21 mouse cellular contexts compared by ENCODE assay signal in the genomic region with DNA sequence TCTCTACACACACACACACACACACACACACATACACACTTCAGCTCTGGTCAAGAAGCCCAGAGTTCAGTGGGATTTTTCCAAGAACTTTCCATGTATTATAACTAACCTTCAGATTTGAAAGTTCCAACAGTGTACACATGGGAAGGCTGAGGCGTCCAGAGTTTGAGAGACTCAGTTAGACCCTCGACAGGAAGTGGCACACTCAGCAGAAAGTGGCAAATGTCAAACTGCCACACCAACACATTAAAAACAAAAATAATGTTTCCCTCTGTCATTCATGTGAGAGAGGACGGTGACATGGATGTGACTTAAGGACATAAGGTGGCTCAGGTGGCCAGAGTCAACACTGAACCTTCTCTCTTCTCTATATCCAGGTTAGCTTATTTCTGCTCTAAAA. TPM values are rescaled to one million over a fixed set of nuclear protein-coding genes. Genes with fewer than 3 reads are reported as not detected.
DNase-seq lines count a peak whose midpoint lies in the region; ATAC-seq lines count a peak whose summit lies in the region.
"Had no signal": no experiment of that assay in that cellular context is flagged by ENCODE, and none has a peak within 500 bp of the region (broad histone marks: within the 10 kb centered on the region; RNA-seq: fewer than 3 reads in every experiment).

No protein-coding gene starts in this region.

- DNase-seq in thymus, postnatal 0 days (ENCODE audit: low spot score), result peak; percentile 14
- no peak for DNase-seq in thymus, postnatal 10 days (ENCODE audit: low spot score in 2 of 2)
- peak; percentile 15 for DNase-seq in CD4-positive helper T cell, adult 2 months (ENCODE audit: low read depth, low spot score)
- DNase-seq in induced T-regulatory cell, adult 2 months (ENCODE audit: low read depth), result peak; percentile 36
- no peak for DNase-seq in lung, postnatal 10 days
- DNase-seq: adrenal gland, adult 2 months; adrenal gland, postnatal 25 days; cerebellum, adult 18-20 months; cerebellum, adult 9-11 months; cerebellum, postnatal 36 days; gastrocnemius, adult 2 months; gastrocnemius, postnatal 25 days; heart, postnatal 10 days; heart, postnatal 4 days had no signal

- H3K27ac ChIP-seq in forebrain, embryonic 12.5 days, result no peak overlapping the region
- H3K27ac ChIP-seq: embryonic facial prominence, embryonic 10.5 days; gastrocnemius, adult 2 months; hindbrain, embryonic 12.5 days had no signal

- H3K9ac ChIP-seq in forebrain, embryonic 12.5 days, result no peak overlapping the region
- H3K9ac ChIP-seq: hindbrain, embryonic 12.5 days had no signal

- H3K9me3 ChIP-seq in forebrain, embryonic 12.5 days, result no peaks in the 10 kb centered on the region
- H3K9me3 ChIP-seq: embryonic facial prominence, embryonic 10.5 days; hindbrain, embryonic 12.5 days had no signal

- 87% methylated on average over 3 of the region's 3 CpGs for WGBS in forebrain, embryonic 12.5 days

- H3K27me3 ChIP-seq in forebrain, embryonic 12.5 days, result no peaks in the 10 kb centered on the region
- H3K27me3 ChIP-seq: hindbrain, embryonic 12.5 days had no signal

- no peaks in the 10 kb centered on the region for H3K36me3 ChIP-seq in forebrain, embryonic 12.5 days (replicated peaks)
- H3K36me3 ChIP-seq: embryonic facial prominence, embryonic 10.5 days; hindbrain, embryonic 12.5 days had no signal

- ATAC-seq in CD4-positive, CD25-positive, alpha-beta regulatory T cell, adult 4 months, result peak; percentile 76
- ATAC-seq in forebrain, embryonic 12.5 days (ENCODE audit: low FRiP score), result no peak
- ATAC-seq: forebrain, embryonic 14.5 days; hindbrain, embryonic 16.5 days had no signal

- H3K4me2 ChIP-seq in forebrain, embryonic 12.5 days, result no peak overlapping the region
- H3K4me2 ChIP-seq: hindbrain, embryonic 12.5 days had no signal

- H3K4me1 ChIP-seq in forebrain, embryonic 12.5 days, result peaks cover 9% of the 10 kb centered on the region
- H3K4me1 ChIP-seq: hindbrain, embryonic 12.5 days had no signal

- H3K4me3 ChIP-seq in forebrain, embryonic 12.5 days (replicated peaks), result no peak overlapping the region
- H3K4me3 ChIP-seq: embryonic facial prominence, embryonic 10.5 days; gastrocnemius, adult 2 months; hindbrain, embryonic 12.5 days had no signal

RNA-seq across cellular contexts. Expression of gene Msgn1, which starts 1.6 kb away (rescaled TPM):
- polyA plus RNA-seq in thymus, postnatal 0 days (2015; fragmentation: Nextera tagmentation; extraction: Ambion mirVana), result not detected in 2 replicates
- under 1 TPM in 1 of 2 experiments, not detected in 1; 0.73 TPM for polyA plus RNA-seq in CD4-positive, CD25-positive, alpha-beta regulatory T cell, adult 4 months (2017; shearing (Covaris generic))
- polyA plus RNA-seq in forebrain, embryonic 12.5 days (2016; fragmentation: Nextera tagmentation; extraction: Ambion mirVana), result not detected in 2 replicates
- polyA plus RNA-seq: adrenal gland, adult 2 months; embryonic facial prominence, embryonic 10.5 days; embryonic facial prominence, embryonic 14.5 days; forebrain, embryonic 14.5 days; hindbrain, embryonic 12.5 days; hindbrain, embryonic 16.5 days had no signal

RNA-seq across cellular contexts. Expression of gene Gen1, which starts 55.2 kb away (rescaled TPM):
- 6.5 and 7.5 TPM in 2 replicates for polyA plus RNA-seq in thymus, postnatal 0 days (2015; fragmentation: Nextera tagmentation; extraction: Ambion mirVana)
- polyA plus RNA-seq in CD4-positive, CD25-positive, alpha-beta regulatory T cell, adult 4 months (2017; shearing (Covaris generic)), result 1 to 10 TPM; 1.2 to 1.5 TPM
- polyA plus RNA-seq in forebrain, embryonic 12.5 days (2016; fragmentation: Nextera tagmentation; extraction: Ambion mirVana), result 16.2 and 17.0 TPM in 2 replicates
- polyA plus RNA-seq: adrenal gland, adult 2 months had no signal

RNA-seq across cellular contexts. Expression of gene Smc6, which starts 55.3 kb away (rescaled TPM):
- polyA plus RNA-seq in thymus, postnatal 0 days (2015; fragmentation: Nextera tagmentation; extraction: Ambion mirVana), result 148 and 173 TPM in 2 replicates
- 100 to 1,000 TPM; 119 to 222 TPM for polyA plus RNA-seq in CD4-positive, CD25-positive, alpha-beta regulatory T cell, adult 4 months (2017; shearing (Covaris generic))
- polyA plus RNA-seq in forebrain, embryonic 12.5 days (2016; fragmentation: Nextera tagmentation; extraction: Ambion mirVana), result 157 and 167 TPM in 2 replicates

RNA-seq across cellular contexts. Expression of gene Kcns3, which starts 59.5 kb away (rescaled TPM):
- 0.10 and 0.12 TPM in 2 replicates for polyA plus RNA-seq in thymus, postnatal 0 days (2015; fragmentation: Nextera tagmentation; extraction: Ambion mirVana)
- not detected for polyA plus RNA-seq in CD4-positive, CD25-positive, alpha-beta regulatory T cell, adult 4 months (2017; shearing (Covaris generic))
- 0.24 and 0.37 TPM in 2 replicates for polyA plus RNA-seq in forebrain, embryonic 12.5 days (2016; fragmentation: Nextera tagmentation; extraction: Ambion mirVana)

Comparison
In these comparisons a context has a peak if more than half of its experiments do, and no peak if none do; other contexts are left out.
1. DNase-seq: peak in thymus, postnatal 0 days (single experiment), CD4-positive helper T cell, adult 2 months (single experiment) and induced T-regulatory cell, adult 2 months (single experiment); none in thymus, postnatal 10 days (0 of 2) and lung, postnatal 10 days (single experiment).